Mouse (Mus musculus): Measurements from ENCODE around the gene Cend1.
A peak's percentile ranks its signal among the peaks of the same experiment; 100 is the strongest.

Gene Cend1

DNA sequence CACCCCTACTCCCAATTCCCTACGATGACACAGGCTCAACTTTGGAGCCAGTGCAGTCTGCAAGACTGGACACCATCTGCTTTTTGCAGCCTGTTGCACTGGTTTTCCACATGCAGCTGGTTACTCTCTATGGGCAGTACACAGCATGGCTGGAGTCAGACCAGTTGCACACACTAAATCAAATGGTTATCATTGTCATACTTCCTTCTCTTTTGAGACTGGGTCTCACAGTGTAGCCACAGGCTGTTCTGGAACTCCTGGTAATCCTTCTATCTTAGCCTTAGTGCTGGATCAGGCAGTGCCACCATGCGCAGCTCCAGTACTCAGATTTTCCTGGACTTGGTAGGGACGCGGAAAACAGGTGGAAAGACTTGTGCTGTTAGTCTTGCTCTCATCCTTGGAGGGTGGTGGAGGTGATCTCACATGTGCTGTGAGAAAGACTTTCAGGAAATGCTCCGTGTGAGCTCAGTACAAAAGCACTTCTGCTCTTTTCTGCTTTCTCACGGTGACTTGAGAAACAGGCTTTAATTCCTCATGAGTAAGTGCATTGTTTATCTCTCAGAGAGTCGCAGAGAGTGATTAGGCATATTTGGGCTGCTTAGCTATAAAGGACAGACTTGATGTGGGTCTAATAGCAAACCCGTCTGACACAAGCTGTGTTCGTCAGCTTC, 36.6 kb downstream of the Cend1 start:
- peak; percentile 27 for DNase-seq (ENCODE audit: low read depth, low spot score)

DNA sequence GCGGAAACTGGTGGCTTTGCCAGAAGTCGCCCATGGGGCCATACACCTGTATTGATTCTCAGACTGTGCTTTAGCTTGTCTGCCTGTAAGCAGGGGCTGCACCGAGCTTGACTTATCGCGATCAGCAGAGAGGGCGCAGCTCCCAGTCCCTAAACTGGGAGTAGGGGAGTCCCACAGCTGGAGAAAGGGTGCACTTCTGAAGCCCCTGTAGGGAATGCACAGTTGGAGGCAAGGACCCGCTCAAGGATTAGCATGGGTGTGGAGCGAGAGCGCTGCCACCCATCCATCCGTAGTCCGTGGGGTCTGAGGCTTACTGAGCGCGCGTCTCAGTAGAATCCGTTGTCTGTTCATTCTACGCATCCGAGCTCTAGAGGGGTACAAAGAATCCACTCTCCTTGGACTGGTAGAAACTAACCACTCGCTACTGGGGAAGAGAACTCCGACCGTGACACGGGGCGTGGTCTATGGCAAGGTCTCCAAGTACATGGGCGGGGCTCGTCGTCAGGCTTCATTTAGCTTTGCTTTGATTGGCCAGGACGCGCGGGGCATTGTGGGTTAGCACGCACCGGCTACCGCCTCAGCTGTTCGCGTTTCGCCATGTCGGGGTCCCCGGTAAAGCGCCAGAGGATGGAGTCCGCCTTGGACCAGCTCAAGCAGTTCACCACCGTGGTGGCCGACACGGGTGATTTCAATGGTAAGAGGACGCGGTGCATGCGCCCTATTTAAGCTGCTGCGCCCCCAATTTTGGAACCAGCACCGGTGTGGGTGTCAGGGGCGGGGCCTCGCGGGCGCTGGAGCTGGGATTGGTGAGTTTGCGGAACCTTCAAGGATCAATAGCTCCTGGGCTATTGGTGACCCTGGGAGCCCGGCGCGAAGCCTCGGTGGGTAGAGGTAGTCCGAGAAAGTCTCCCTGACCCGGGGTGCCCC, 37.4 kb downstream of the Cend1 start, which contains the start of gene Taldo1:
TSS of gene Taldo1 (plus strand) at position 575 of the 927 bp plus-strand sequence.
- DNase-seq (ENCODE audit: low read depth, low spot score) = peak; percentile 99

DNA sequence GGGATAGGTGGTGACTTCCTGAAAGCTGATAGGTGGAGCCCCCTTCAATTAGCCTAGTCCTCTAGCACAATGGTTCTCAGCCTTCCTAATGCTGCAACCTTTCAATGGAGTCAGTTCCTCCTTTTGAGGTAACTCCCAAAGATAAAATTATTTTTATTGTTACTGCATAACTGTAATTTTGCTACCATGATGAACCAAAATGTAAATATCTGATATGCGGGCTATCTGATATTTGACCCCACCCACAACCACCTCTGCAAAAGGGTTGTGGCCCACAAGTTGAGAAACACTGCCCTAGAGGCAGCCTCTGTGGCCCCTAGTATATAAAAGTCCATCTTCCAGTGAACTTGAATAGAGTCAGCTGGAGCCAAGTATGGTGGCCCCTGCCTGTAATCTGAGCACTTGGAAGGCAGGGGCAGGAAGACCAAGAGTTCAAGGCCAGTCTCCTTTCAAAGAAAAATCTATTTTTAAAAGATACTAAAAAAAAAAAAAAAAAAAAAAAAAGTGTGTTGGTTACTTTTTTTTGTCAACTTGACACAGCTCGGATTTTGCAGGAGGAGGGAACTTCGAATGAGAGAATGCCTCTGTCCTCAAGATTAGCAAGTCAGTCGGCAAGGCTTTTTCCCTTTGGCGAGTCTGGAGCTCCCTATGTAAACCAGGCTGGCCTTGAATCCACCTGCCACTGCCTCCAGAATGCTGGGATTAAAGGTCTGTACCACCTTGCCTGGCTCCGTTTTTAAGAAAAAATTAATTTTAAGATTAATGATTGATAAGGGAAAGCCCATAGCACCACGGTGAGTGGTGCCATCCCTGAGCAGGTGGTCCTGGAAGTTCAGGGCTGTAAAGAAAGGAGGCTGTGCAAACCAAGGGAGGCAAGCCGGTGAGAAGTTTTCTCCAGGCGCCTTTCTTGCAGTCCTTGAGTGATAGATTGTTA, 38.7 kb downstream of the Cend1 start:
- DNase-seq (ENCODE audit: low read depth, low spot score) = no peak

DNA sequence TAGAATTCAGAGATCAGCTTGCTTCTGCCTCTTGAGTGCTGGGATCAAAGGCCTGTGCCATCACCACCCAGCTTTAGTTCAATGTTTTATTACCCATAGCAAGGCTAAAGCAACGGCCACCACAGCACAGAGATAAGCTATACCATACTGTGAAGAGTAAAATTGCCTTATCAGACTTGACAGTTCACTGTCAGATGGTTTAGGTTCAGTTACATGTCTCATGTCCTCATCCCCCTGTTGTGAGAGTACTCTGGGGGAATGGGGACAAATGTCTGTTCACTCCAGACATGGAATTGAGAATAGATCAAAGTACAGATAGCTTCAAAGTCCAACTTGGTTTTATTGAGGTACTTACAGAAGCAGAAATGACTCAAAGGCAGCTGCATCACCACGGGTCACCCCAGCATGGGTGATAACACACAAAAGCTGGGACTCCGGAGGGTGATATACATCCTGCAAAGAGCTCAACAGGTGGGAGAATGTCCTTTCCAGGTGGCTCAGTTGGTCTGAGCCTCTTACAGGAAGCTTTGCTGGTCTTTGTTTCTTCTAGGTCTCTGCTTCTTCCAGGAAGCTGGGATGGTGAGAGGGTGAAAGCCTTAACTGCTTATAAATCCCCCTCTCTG, 40.7 kb downstream of the Cend1 start:
- no peak for DNase-seq (ENCODE audit: low read depth, low spot score)

DNA sequence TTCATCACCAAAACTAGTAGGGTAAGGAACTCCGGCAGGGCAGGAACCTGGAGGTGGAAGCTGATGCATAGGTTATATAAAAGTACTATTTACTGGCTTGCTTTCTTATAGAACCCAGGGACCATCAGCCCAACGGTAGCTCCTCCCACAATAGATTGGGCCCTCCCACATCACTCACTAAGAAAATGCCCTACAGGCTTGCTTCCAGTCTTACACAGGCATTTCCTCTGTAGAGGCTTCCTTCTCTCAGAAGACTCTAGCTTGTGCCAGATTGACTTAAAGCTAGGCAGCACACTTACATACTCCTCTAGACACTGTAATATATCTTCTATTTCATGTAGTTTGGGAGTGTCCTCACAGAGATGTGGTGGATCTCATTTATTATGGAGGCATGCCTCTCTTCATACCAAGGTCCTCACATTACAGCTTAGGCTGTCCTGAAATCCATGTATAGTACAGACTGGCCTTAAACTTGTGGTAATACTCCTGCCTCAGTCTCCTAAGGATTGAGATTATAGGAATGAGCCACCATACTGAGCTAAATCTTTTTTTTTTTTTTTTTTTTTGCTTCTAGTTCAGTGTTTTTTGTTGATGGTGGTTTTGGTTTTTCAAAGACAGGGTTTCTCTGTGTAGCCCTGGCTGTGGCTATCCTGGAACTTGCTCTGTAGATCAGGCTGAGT, 41.3 kb downstream of the Cend1 start:
- peak; percentile 61 for DNase-seq (ENCODE audit: low read depth, low spot score)

DNA sequence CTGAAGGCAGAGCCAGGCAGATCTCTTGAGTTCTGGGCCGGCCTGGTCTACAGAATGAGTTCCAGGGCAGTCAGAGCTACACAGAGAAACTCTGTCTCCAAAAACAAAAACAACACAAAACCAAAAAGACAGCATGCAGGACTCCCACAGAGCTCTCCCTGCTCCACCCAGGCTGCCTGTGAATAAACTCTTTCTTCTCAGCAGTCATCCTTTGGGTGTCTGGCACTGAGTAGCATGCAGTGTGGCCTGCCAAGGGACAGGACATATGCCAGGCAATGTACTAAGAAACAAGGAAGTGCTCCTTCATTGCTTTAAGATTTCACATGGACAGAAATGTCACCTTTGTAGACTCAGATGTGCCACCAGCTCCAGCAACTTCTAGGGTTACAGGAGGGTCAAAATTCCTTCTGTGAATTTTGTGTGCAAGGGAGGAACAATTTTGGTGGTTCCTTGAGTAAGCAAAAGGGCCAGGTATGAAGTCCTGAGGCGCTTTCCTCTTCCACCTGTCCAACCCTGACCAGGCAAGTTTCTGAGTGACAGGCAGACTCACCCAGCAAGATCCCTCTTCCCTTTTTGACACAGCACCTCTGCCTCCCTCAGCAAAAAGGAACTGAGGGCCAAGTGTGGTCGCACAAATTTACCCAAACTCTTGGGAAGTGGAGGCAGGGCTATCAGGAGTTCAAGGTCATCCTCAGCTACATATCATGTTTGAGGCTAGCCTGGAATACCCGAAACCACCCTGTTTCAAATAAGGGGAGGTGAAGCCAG, 48.0 kb downstream of the Cend1 start:
- DNase-seq (ENCODE audit: low read depth, low spot score) = no peak

DNA sequence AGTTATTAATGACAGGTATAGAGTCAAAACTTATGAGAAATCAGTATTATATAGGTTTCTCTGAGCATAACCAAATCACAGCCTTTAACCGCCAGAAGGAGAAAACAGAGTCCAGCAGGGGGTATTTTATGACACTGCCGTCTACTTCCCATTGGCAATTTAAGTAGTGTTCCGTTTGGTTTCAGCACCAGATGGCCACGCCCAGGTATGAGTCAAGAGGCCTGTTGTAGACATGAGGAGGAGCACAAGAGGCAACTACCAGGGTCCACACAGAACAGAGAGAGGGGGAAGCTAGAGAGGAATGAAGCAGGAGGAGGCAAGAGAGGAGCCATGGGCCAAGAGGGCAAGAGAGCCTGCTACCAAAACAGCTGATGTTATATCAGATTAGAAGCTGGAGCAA, 49.7 kb downstream of the Cend1 start:
- DNase-seq (ENCODE audit: low read depth, low spot score) = peak; percentile 53

Measured in ZHBTc4 (cell line).